Mouse (Mus musculus): Measurements from ENCODE around the gene Gramd2. TPM values are rescaled to one million over a fixed set of nuclear protein-coding genes. Genes with fewer than 3 reads are reported as not detected.

Gramd2 gene
- polyA plus RNA-seq, 2 experiments = 0.12 TPM; not detected in 1

- no peak for DNase-seq (ENCODE audit: low read depth in 3 of 3, low spot score in 3 of 3)
- H3K4me3 ChIP-seq (ENCODE audit: insufficient read depth in 1 of 2, low read depth in 2 of 2, low read length in 2 of 2) = no peak overlapping the region
- no peaks in the 10 kb centered on the region for H3K36me3 ChIP-seq (replicated peaks; ENCODE audit: control insufficient read depth, insufficient read depth, low read depth)
- no peak overlapping the region for H3K27ac ChIP-seq
- TF ChIP-seq EP300 (IDR thresholded peaks at IDR 0.05; ENCODE audit: low read depth) (peak; percentile 29; the same call in 1 of the 2 replicates), CTCF (IDR thresholded peaks at IDR 0.05; ENCODE audit: low read depth) (no peak)
- H3K9ac ChIP-seq (replicated peaks) = no peak overlapping the region
- ATAC-seq (ENCODE audit: insufficient read depth) = peak; percentile 72; the same call in 1 of the 2 replicates
- no peaks in the 10 kb centered on the region for H3K9me3 ChIP-seq (ENCODE audit: control insufficient read depth, low read length)
- no peak overlapping the region for H3K4me2 ChIP-seq (ENCODE audit: low read depth)
- H3K27me3 ChIP-seq (ENCODE audit: control insufficient read depth, insufficient read depth, low read length) = no peaks in the 10 kb centered on the region
- WGBS (ENCODE audit: insufficient replicate concordance) = 56% methylated on average over 3 of the region's 3 CpGs
- peaks cover 13 to 15% of the 10 kb centered on the region in 2 experiments for H3K4me1 ChIP-seq (replicated peaks; ENCODE audit: control insufficient read depth in 2 of 2, insufficient read depth in 2 of 2, low read length in 1 of 2)
Observed at GRCm38 (mm10) chr9:59743903-59744302, 64.0 kb downstream of the Gramd2 start.

GRCm38 (mm10) chr9:59748387-59748786 lies 68.4 kb downstream of the Gramd2 start:
- no peak for DNase-seq (ENCODE audit: low read depth in 3 of 3, low spot score in 3 of 3)
- no peaks in the 10 kb centered on the region for H3K36me3 ChIP-seq (replicated peaks; ENCODE audit: control insufficient read depth, insufficient read depth, low read depth)
- H3K9ac ChIP-seq (replicated peaks) = no peak overlapping the region
- 41% methylated on average over 2 of the region's 2 CpGs for WGBS (ENCODE audit: insufficient replicate concordance)
- no peak overlapping the region for H3K4me2 ChIP-seq (ENCODE audit: low read depth)
- no peak for ATAC-seq (ENCODE audit: insufficient read depth)
- no peaks in the 10 kb centered on the region for H3K9me3 ChIP-seq (ENCODE audit: control insufficient read depth, low read length)
- no peak overlapping the region for H3K4me3 ChIP-seq (ENCODE audit: insufficient read depth in 1 of 2, low read depth in 2 of 2, low read length in 2 of 2)
- peaks cover 22 to 26% of the 10 kb centered on the region in 2 experiments for H3K4me1 ChIP-seq (replicated peaks; ENCODE audit: control insufficient read depth in 2 of 2, insufficient read depth in 2 of 2, low read length in 1 of 2)
- H3K27me3 ChIP-seq (ENCODE audit: control insufficient read depth, insufficient read depth, low read length) = no peaks in the 10 kb centered on the region
- H3K27ac ChIP-seq = no peak overlapping the region
- TF ChIP-seq CTCF (IDR thresholded peaks at IDR 0.05; ENCODE audit: low read depth) (no peak), EP300 (IDR thresholded peaks at IDR 0.05; ENCODE audit: low read depth) (no peak)

- ATAC-seq (ENCODE audit: insufficient read depth) (no peak), DNase-seq (ENCODE audit: low read depth in 3 of 3, low spot score in 3 of 3) (no peak)
- no peak overlapping the region; the same call in 1 of the 2 replicates for H3K4me2 ChIP-seq (ENCODE audit: low read depth)
- TF ChIP-seq EP300 (IDR thresholded peaks at IDR 0.05; ENCODE audit: low read depth) (no peak), CTCF (IDR thresholded peaks at IDR 0.05; ENCODE audit: low read depth) (no peak)
- H3K36me3 ChIP-seq (replicated peaks; ENCODE audit: control insufficient read depth, insufficient read depth, low read depth) = no peaks in the 10 kb centered on the region
- H3K9me3 ChIP-seq (ENCODE audit: control insufficient read depth, low read length) = no peaks in the 10 kb centered on the region
- H3K27me3 ChIP-seq (ENCODE audit: control insufficient read depth, insufficient read depth, low read length) = no peaks in the 10 kb centered on the region
- peaks cover 16 to 21% of the 10 kb centered on the region in 2 experiments for H3K4me1 ChIP-seq (replicated peaks; ENCODE audit: control insufficient read depth in 2 of 2, insufficient read depth in 2 of 2, low read length in 1 of 2)
- no peak overlapping the region for H3K27ac ChIP-seq
- no peak overlapping the region for H3K9ac ChIP-seq (replicated peaks)
- no peak overlapping the region for H3K4me3 ChIP-seq (ENCODE audit: insufficient read depth in 1 of 2, low read depth in 2 of 2, low read length in 2 of 2)
- 78% methylated on average over 11 of the region's 11 CpGs for WGBS (ENCODE audit: insufficient replicate concordance)
Observed at GRCm38 (mm10) chr9:59748969-59749368, 69.0 kb downstream of the Gramd2 start.

- ATAC-seq (ENCODE audit: insufficient read depth) (no peak), DNase-seq (ENCODE audit: low read depth in 3 of 3, low spot score in 3 of 3) (no peak)
- Histone ChIP-seq H3K36me3 (replicated peaks; ENCODE audit: control insufficient read depth, insufficient read depth, low read depth) (no peaks in the 10 kb centered on the region), H3K4me2 (ENCODE audit: low read depth) (peak overlapping the region; percentile 94), H3K27me3 (ENCODE audit: control insufficient read depth, insufficient read depth, low read length) (no peaks in the 10 kb centered on the region), H3K4me3 (ENCODE audit: insufficient read depth in 1 of 2, low read depth in 2 of 2, low read length in 2 of 2) (peak overlapping the region; percentile 86 to 94), H3K9ac (replicated peaks) (peak overlapping the region; percentile 70), H3K9me3 (ENCODE audit: control insufficient read depth, low read length) (no peaks in the 10 kb centered on the region), H3K4me1 (replicated peaks; ENCODE audit: control insufficient read depth in 2 of 2, insufficient read depth in 2 of 2, low read length in 1 of 2) (peaks cover 12 to 16% of the 10 kb centered on the region in 2 experiments), H3K27ac (peak overlapping the region; percentile 31)
- whole genome bisulfite sequencing (ENCODE audit: insufficient replicate concordance) = 25% methylated on average over 12 of the region's 12 CpGs
- TF ChIP-seq CTCF (IDR thresholded peaks at IDR 0.05; ENCODE audit: low read depth) (no peak), EP300 (IDR thresholded peaks at IDR 0.05; ENCODE audit: low read depth) (no peak)
Observed at GRCm38 (mm10) chr9:59749581-59750265, 69.8 kb downstream of the Gramd2 start.

GRCm38 (mm10) chr9:59750267-59751065 lies 70.5 kb downstream of the Gramd2 start, which contains the start of the genes Senp8 and Myo9a:
Senp8 (minus strand) TSS chr9:59750710.
Myo9a (plus strand) TSS chr9:59750896.
- peak within 1 kb of the TSS; percentile 79 for H3K9ac ChIP-seq (replicated peaks)
- no peaks in the 10 kb centered on the region for H3K9me3 ChIP-seq (ENCODE audit: control insufficient read depth, low read length)
- ATAC-seq (ENCODE audit: insufficient read depth) (peak; percentile 90), DNase-seq (ENCODE audit: low read depth in 3 of 3, low spot score in 3 of 3) (peak; percentile 95 to 97 (median 96))
- peak within 1 kb of the TSS; percentile 94 for H3K4me2 ChIP-seq (ENCODE audit: low read depth)
- H3K27ac ChIP-seq = peak within 1 kb of the TSS; percentile 80
- H3K4me1 ChIP-seq (replicated peaks; ENCODE audit: control insufficient read depth in 2 of 2, insufficient read depth in 2 of 2, low read length in 1 of 2) = peaks cover 12 to 16% of the 10 kb centered on the region in 2 experiments
- no peaks in the 10 kb centered on the region for H3K36me3 ChIP-seq (replicated peaks; ENCODE audit: control insufficient read depth, insufficient read depth, low read depth)
- H3K27me3 ChIP-seq (ENCODE audit: control insufficient read depth, insufficient read depth, low read length) = no peaks in the 10 kb centered on the region
- TF ChIP-seq CTCF (IDR thresholded peaks at IDR 0.05; ENCODE audit: low read depth) (0 out of 2 replicates have a peak, but pooled peaks have one; percentile 9), EP300 (IDR thresholded peaks at IDR 0.05; ENCODE audit: low read depth) (no peak)
- under 1% methylated on average over 59 of the region's 59 CpGs for WGBS (ENCODE audit: insufficient replicate concordance)
- peak within 1 kb of the TSS; percentile 86 to 94 for H3K4me3 ChIP-seq (ENCODE audit: insufficient read depth in 1 of 2, low read depth in 2 of 2, low read length in 2 of 2)

All from liver, embryonic 14.5 days (tissue).